Mouse (Mus musculus) activated CD4-positive, CD25-positive, alpha-beta regulatory T cell (primary cell): ENCODE data around the gene Btbd35f28. TPM values are rescaled to one million over a fixed set of nuclear protein-coding genes. Genes with fewer than 3 reads are reported as not detected.

Source experiments
- polyA plus RNA-seq, 2 experiments: library from polyadenylated mRNA; unstranded; fragments of 100-300 nt; shearing (Covaris generic); gene quantifications; one replicate each; pipeline ENCODE4 v1.2.1; 2017

Btbd35f28 gene
- polyA plus RNA-seq: not detected

DNA sequence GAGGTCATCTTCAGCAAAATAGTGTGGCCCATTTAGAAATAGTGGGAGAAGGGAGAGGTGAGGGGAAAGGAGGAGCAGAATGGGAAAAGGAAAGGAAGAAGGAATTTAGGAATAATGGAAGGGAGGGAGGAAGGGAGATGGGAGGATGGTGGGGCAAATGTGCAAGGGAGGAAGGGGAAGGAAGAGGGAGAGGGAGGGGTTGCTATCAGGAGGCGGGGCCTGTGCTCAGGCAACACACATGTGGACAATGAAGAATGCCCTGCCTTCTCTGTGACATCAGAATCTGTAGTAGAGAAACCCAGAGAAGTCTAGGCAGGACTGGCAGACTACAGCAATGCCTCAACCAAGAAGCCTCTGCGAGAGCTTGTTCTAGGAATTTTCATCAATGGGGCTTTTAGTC is at the start of gene Btbd35f28:
Gene Btbd35f28, plus strand, starts transcription at position 301 of the 400 bp plus-strand sequence.

Other genes starting within 250 kb of the Btbd35f28 start
- not detected for gene Btbd35f16, start 239.6 kb upstream of the Btbd35f28 start, polyA plus RNA-seq
- gene Btbd35f3, start 158.9 kb upstream of the Btbd35f28 start, polyA plus RNA-seq: not detected
- not detected for gene Btbd35f20, start 94.7 kb downstream of the Btbd35f28 start, polyA plus RNA-seq
- not detected for gene Btbd35f17, start 174.1 kb downstream of the Btbd35f28 start, polyA plus RNA-seq